Mouse (Mus musculus) liver, embryonic 14.5 days (tissue): ENCODE measurements around the gene Kcna6.

ENCODE experiments used
- CTCF ChIP-seq: IDR thresholded peaks from 2 replicates; pipeline ENCODE4 v1.5.1; 2016; ENCODE audit warnings: antibody characterized with exemption, low read depth, control low read depth
- EP300 ChIP-seq: IDR thresholded peaks from 2 replicates; pipeline ENCODE4 v1.6.1; 2016; ENCODE audit warnings: antibody characterized with exemption, low read depth

- TF ChIP-seq CTCF (no peak), EP300 (no peak)
Observed at GRCm38 (mm10) chr6:126742610-126743009, 2.1 kb upstream of the Kcna6 start.
